Mouse (Mus musculus): ENCODE results near the gene Dhrs4. TPM values are rescaled to one million over a fixed set of nuclear protein-coding genes. Genes with fewer than 3 reads are reported as not detected.

Gene Dhrs4
- total RNA-seq, 1 experiment from 2014 or later, result 22.9 TPM

- no peak for ATAC-seq (ENCODE audit: extremely low read depth, insufficient number of reproducible peaks, low FRiP score, poor library complexity, severe bottlenecking)
Observed at GRCm38 (mm10) chr14:55519604-55520003, 41.0 kb downstream of the Dhrs4 start.

- no peak for ATAC-seq (ENCODE audit: extremely low read depth, insufficient number of reproducible peaks, low FRiP score, poor library complexity, severe bottlenecking)
Observed at GRCm38 (mm10) chr14:55520451-55521361, 42.1 kb downstream of the Dhrs4 start.

- no peak for ATAC-seq (ENCODE audit: extremely low read depth, insufficient number of reproducible peaks, low FRiP score, poor library complexity, severe bottlenecking)
Observed at GRCm38 (mm10) chr14:55524062-55524461, 45.5 kb downstream of the Dhrs4 start.

- ATAC-seq (ENCODE audit: extremely low read depth, insufficient number of reproducible peaks, low FRiP score, poor library complexity, severe bottlenecking), result no peak
Observed at GRCm38 (mm10) chr14:55524785-55525184, 46.2 kb downstream of the Dhrs4 start, which contains the start of gene Nrl. Nrl (minus strand) TSS chr14:55524981.

GRCm38 (mm10) chr14:55526674-55527073 lies 48.1 kb downstream of the Dhrs4 start:
- no peak for ATAC-seq (ENCODE audit: extremely low read depth, insufficient number of reproducible peaks, low FRiP score, poor library complexity, severe bottlenecking)

GRCm38 (mm10) chr14:55527940-55528339 lies 49.4 kb downstream of the Dhrs4 start:
- ATAC-seq (ENCODE audit: extremely low read depth, insufficient number of reproducible peaks, low FRiP score, poor library complexity, severe bottlenecking), result peak; percentile 55; the same call in 1 of the 2 replicates

GRCm38 (mm10) chr14:55536116-55536745 lies 57.7 kb downstream of the Dhrs4 start:
- ATAC-seq (ENCODE audit: extremely low read depth, insufficient number of reproducible peaks, low FRiP score, poor library complexity, severe bottlenecking), result no peak

Other genes starting within 250 kb of the Dhrs4 start
- gene Carmil3, start 11.9 kb downstream of the Dhrs4 start, total RNA-seq (2017), result 0.74 TPM in 1 of 2 replicates, not detected in the other
- not detected in 2 replicates for gene Cpne6, start 31.7 kb downstream of the Dhrs4 start, total RNA-seq (2017)
- gene Nrl, start 46.2 kb downstream of the Dhrs4 start, total RNA-seq (2017), result 0.12 TPM in 1 of 2 replicates, not detected in the other
- gene Pck2, start 61.5 kb downstream of the Dhrs4 start, total RNA-seq (2017), result 38.6 and 38.8 TPM in 2 replicates
- gene Dcaf11, start 81.2 kb downstream of the Dhrs4 start, total RNA-seq (2017), result 82.2 and 98.6 TPM in 2 replicates
- gene A730061H03Rik, start 81.6 kb downstream of the Dhrs4 start, total RNA-seq (2017), result 6.9 and 9.1 TPM in 2 replicates
- gene Fitm1, start 96.9 kb downstream of the Dhrs4 start, total RNA-seq (2017), result not detected in 2 replicates
- gene Psme1, start 99.4 kb downstream of the Dhrs4 start, total RNA-seq (2017), result 254 and 295 TPM in 2 replicates
- gene Emc9, start 106.5 kb downstream of the Dhrs4 start, total RNA-seq (2017), result 5.0 TPM in 2 replicates
- gene Psme2, start 112.4 kb downstream of the Dhrs4 start, total RNA-seq (2017), result 164 and 175 TPM in 2 replicates
- gene Rnf31, start 113.0 kb downstream of the Dhrs4 start, total RNA-seq (2017), result 73.4 and 82.3 TPM in 2 replicates
- 163 and 164 TPM in 2 replicates for gene Irf9, start 124.8 kb downstream of the Dhrs4 start, total RNA-seq (2017)
- not detected in 2 replicates for gene Rec8, start 139.3 kb downstream of the Dhrs4 start, total RNA-seq (2017)
- 4.2 and 11.3 TPM in 2 replicates for gene Ipo4, start 157.2 kb downstream of the Dhrs4 start, total RNA-seq (2017)
- 2.1 and 2.8 TPM in 2 replicates for gene Gm49378, start 159.1 kb downstream of the Dhrs4 start, total RNA-seq (2017)
- gene Tm9sf1, start 165.0 kb downstream of the Dhrs4 start, total RNA-seq (2017), result 40.7 and 42.5 TPM in 2 replicates
- 0.98 and 2.1 TPM in 2 replicates for gene Tssk4, start 171.4 kb downstream of the Dhrs4 start, total RNA-seq (2017)
- gene Mdp1, start 181.8 kb downstream of the Dhrs4 start, total RNA-seq (2017), result 40.6 and 42.1 TPM in 2 replicates
- 27.5 and 44.8 TPM in 2 replicates for gene Gmpr2, start 193.2 kb downstream of the Dhrs4 start, total RNA-seq (2017)
- gene Nedd8, start 193.4 kb downstream of the Dhrs4 start, total RNA-seq (2017), result 158 and 211 TPM in 2 replicates
- gene Tinf2, start 203.1 kb downstream of the Dhrs4 start, total RNA-seq (2017), result 64.8 and 68.2 TPM in 2 replicates
- 6.9 and 9.5 TPM in 2 replicates for gene Tgm1, start 235.2 kb downstream of the Dhrs4 start, total RNA-seq (2017)
- 27.2 and 36.8 TPM in 2 replicates for gene Rabggta, start 243.5 kb downstream of the Dhrs4 start, total RNA-seq (2017)